Mouse (Mus musculus) G1E (cell line): Measurements from ENCODE around the gene Tspan33. TPM values are rescaled to one million over a fixed set of nuclear protein-coding genes. Genes with fewer than 3 reads are reported as not detected.

Source experiments
- ATAC-seq: 2 replicates; pipeline ENCODE4 v1.8.0; 2016; ENCODE audit warnings: mild to moderate bottlenecking; ENCODE audit not compliant: insufficient number of reproducible peaks, poor library complexity, low FRiP score, severe bottlenecking; ENCODE audit errors: extremely low read depth
- DNase-seq: peaks from one replicate; pipeline ENCODE4 v3.0.0; 2012; ENCODE audit warnings: low spot score
- H3K27me3 ChIP-seq: 2 replicates; pipeline ENCODE4 v1.6.1; 2012; ENCODE audit warnings: mild to moderate bottlenecking, low read length, inconsistent platforms; ENCODE audit not compliant: insufficient read depth
- H3K36me3 ChIP-seq: replicated peaks from 2 replicates; pipeline ENCODE3; 2012; ENCODE audit warnings: mild to moderate bottlenecking, inconsistent platforms
- H3K4me1 ChIP-seq: 2 replicates; pipeline ENCODE4 v1.6.1; 2012; ENCODE audit warnings: low read depth, low read length, inconsistent platforms, mixed read lengths; ENCODE audit not compliant: insufficient read depth
- H3K4me3 ChIP-seq: 2 replicates; pipeline ENCODE4 v1.5.1; 2012; ENCODE audit warnings: low read depth, mild to moderate bottlenecking, inconsistent platforms, low read length, moderate library complexity, mixed read lengths
- H3K9me3 ChIP-seq: replicated peaks from 2 replicates; pipeline ENCODE4 v1.6.1; 2012; ENCODE audit warnings: inconsistent platforms
- CTCF ChIP-seq: IDR thresholded peaks from 2 replicates; pipeline ENCODE4 v1.5.1; 2012; ENCODE audit warnings: low read depth, low read length, inconsistent platforms, mixed read lengths
- GATA1 ChIP-seq: IDR thresholded peaks from 2 replicates; pipeline ENCODE4 v1.6.1; 2012; ENCODE audit warnings: borderline replicate concordance, low read length, inconsistent platforms, mixed read lengths
- GATA2 ChIP-seq: IDR thresholded peaks from 2 replicates; pipeline ENCODE4 v1.6.1; 2012; ENCODE audit warnings: low read depth, low read length, inconsistent platforms, borderline replicate concordance
- POLR2AphosphoS5 ChIP-seq: IDR thresholded peaks from 2 replicates; pipeline ENCODE4 v1.6.1; 2012; ENCODE audit warnings: low read depth, low read length, inconsistent platforms; ENCODE audit not compliant: insufficient replicate concordance
- TAL1 ChIP-seq: conservative IDR thresholded peaks from 2 replicates; pipeline ENCODE4 v1.6.1; 2012; ENCODE audit warnings: low read depth, low read length, inconsistent platforms, mixed read lengths
- polyA plus RNA-seq: library from polyadenylated mRNA; stranded (reverse); fragments of >175 nt; gene quantifications from 2 replicates; pipeline ENCODE4 v1.2.3, GENCODE M21; 2012
- total RNA-seq, 2 experiments: library from RNA; stranded (forward) in 1 of 2; stranded (reverse) in 1 of 2; fragments of 200-1000 nt in 1 of 2; fragments of >200 nt in 1 of 2; fragmentation: Nextera tagmentation in 1 of 2; gene quantifications; 2 replicates each; pipeline ENCODE4 v1.2.3; 2014 to 2017

Tspan33 gene
- total and polyA plus RNA-seq, 3 experiments = 33.2 to 80.8 (median 33.9) TPM

- Histone ChIP-seq H3K4me3 (no peak overlapping the region), H3K4me1 (peaks cover 24% of the 10 kb centered on the region), H3K36me3 (peaks cover 75% of the 10 kb centered on the region), H3K27me3 (no peaks in the 10 kb centered on the region), H3K9me3 (no peaks in the 10 kb centered on the region)
- no peak for ATAC-seq
- DNase-seq = no peak
- TF ChIP-seq CTCF = no peak
- TF ChIP-seq POLR2AphosphoS5 = no peak
- TF ChIP-seq GATA1 = no peak
- no peak for TF ChIP-seq TAL1
Measured at GRCm38 (mm10) chr6:29717952-29718521, 24.0 kb downstream of the Tspan33 start.

GRCm38 (mm10) chr6:29718894-29719329, 24.9 kb downstream of the Tspan33 start:
- ATAC-seq (no peak), DNase-seq (no peak)
- H3K27me3 ChIP-seq = no peaks in the 10 kb centered on the region
- TF ChIP-seq CTCF (no peak), GATA1 (no peak), POLR2AphosphoS5 (no peak), TAL1 (no peak), GATA2 (no peak)
- peaks cover 24% of the 10 kb centered on the region for H3K4me1 ChIP-seq
- H3K36me3 ChIP-seq = peaks cover 68% of the 10 kb centered on the region
- H3K9me3 ChIP-seq = no peaks in the 10 kb centered on the region
- no peak overlapping the region; the same call in 1 of the 2 replicates for H3K4me3 ChIP-seq

GRCm38 (mm10) chr6:29721890-29722289, 27.9 kb downstream of the Tspan33 start:
- Histone ChIP-seq H3K4me3 (no peak overlapping the region), H3K4me1 (peaks cover 21% of the 10 kb centered on the region), H3K9me3 (no peaks in the 10 kb centered on the region), H3K27me3 (no peaks in the 10 kb centered on the region), H3K36me3 (peaks cover 44% of the 10 kb centered on the region)
- no peak for TF ChIP-seq GATA1
- TF ChIP-seq GATA2 = no peak
- no peak for TF ChIP-seq TAL1
- no peak for TF ChIP-seq CTCF
- no peak for TF ChIP-seq POLR2AphosphoS5
- DNase-seq (no peak), ATAC-seq (no peak)

GRCm38 (mm10) chr6:29726576-29727200, 32.7 kb downstream of the Tspan33 start:
- no peak for DNase-seq
- Histone ChIP-seq H3K4me3 (no peak overlapping the region), H3K4me1 (peaks cover 13% of the 10 kb centered on the region; the same call in 1 of the 2 replicates), H3K36me3 (peaks cover 3% of the 10 kb centered on the region), H3K27me3 (peaks cover 10% of the 10 kb centered on the region; the same call in 1 of the 2 replicates), H3K9me3 (no peaks in the 10 kb centered on the region)
- no peak for ATAC-seq
- TF ChIP-seq CTCF (no peak), POLR2AphosphoS5 (no peak), TAL1 (no peak), GATA2 (no peak), GATA1 (no peak)

- Histone ChIP-seq H3K4me1 (peaks cover 19% of the 10 kb centered on the region; the same call in 1 of the 2 replicates), H3K4me3 (no peak overlapping the region), H3K9me3 (no peaks in the 10 kb centered on the region), H3K36me3 (no peaks in the 10 kb centered on the region), H3K27me3 (peaks cover 10% of the 10 kb centered on the region; the same call in 1 of the 2 replicates)
- no peak for DNase-seq
- no peak for TF ChIP-seq GATA1
- TF ChIP-seq POLR2AphosphoS5 = no peak
- TF ChIP-seq CTCF = no peak
- TF ChIP-seq TAL1 = no peak
- TF ChIP-seq GATA2 = no peak
- no peak for ATAC-seq
Measured at GRCm38 (mm10) chr6:29728035-29728434, 34.0 kb downstream of the Tspan33 start.

GRCm38 (mm10) chr6:29729491-29729890, 35.5 kb downstream of the Tspan33 start:
- Histone ChIP-seq H3K27me3 (peaks cover 10% of the 10 kb centered on the region; the same call in 1 of the 2 replicates), H3K36me3 (no peaks in the 10 kb centered on the region), H3K4me3 (no peak overlapping the region), H3K9me3 (no peaks in the 10 kb centered on the region), H3K4me1 (peaks cover 25% of the 10 kb centered on the region)
- DNase-seq (no peak), ATAC-seq (no peak)
- no peak for TF ChIP-seq TAL1
- no peak for TF ChIP-seq POLR2AphosphoS5
- no peak for TF ChIP-seq CTCF
- TF ChIP-seq GATA2 = no peak
- no peak for TF ChIP-seq GATA1
